Mouse (Mus musculus): ENCODE data around the gene Tmem86a.

GRCm38 (mm10) chr7:47001900-47002275, 48.5 kb upstream of the Tmem86a start:
- TF ChIP-seq FLI1 (IDR thresholded peaks at IDR 0.05; ENCODE audit: low read length) (no peak), GATA1 (IDR thresholded peaks at IDR 0.05; ENCODE audit: borderline replicate concordance, low read length) (no peak)
